Mouse (Mus musculus) heart, adult 18-20 months (tissue): ENCODE results near the gene Esp6. TPM values are rescaled to one million over a fixed set of nuclear protein-coding genes. Genes with fewer than 3 reads are reported as not detected.
"Not testable (repeated sequence)": the region's sequence is repeated elsewhere in the genome, so short reads cannot be mapped to it uniquely, and the experiment has no call there.

Experiments
- DNase-seq, 2 experiments: peaks; one replicate each; pipeline ENCODE4 v3.0.0; 2021 to 2022; ENCODE audit warnings: mixed read lengths in 1 of 2
- long read RNA-seq, 2 experiments: library from polyadenylated mRNA; stranded (forward); transcript quantifications; one replicate each; pipeline ENCODE4 v2.0.0; 2021
- total RNA-seq, 2 experiments: library from RNA; stranded (reverse); gene quantifications; 2 replicates each; pipeline ENCODE4 v1.2.3; 2021

Gene Esp6
- total RNA-seq = not detected
- long read RNA-seq, experiment 1 = 0 reads
- long read RNA-seq, experiment 2 = 0 reads

DNA sequence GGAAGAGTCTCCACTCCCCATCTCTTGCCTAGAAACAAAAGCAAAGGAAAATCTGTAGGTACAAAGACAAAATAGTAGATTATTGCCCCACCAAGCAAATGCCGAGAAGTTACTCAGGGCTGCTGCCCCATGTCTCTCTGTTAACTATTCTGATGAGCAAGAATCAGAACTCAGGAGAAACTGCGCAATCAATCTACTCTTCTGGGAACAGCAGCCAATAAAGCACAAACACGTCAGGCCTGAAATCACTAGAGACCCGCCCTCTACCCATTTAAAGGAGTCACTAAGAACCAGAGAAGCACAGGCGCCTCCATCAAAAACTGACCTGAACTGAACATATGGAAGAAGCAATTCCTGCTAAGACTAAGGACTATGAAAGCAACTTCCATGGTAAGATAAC is at the start of gene Esp6:
Esp6 (plus strand) TSS at position 301 of the 400 bp plus-strand sequence.
- DNase-seq = no peak

GRCm38 (mm10) chr17:40519818-40520217 is 41.5 kb upstream of the Esp6 start, which contains the start of gene Esp8:
Esp8 (plus strand) TSS chr17:40520022.
- DNase-seq = no peak

- DNase-seq = no peak
Measured at GRCm38 (mm10) chr17:40529813-40530212, 31.5 kb upstream of the Esp6 start.

DNA sequence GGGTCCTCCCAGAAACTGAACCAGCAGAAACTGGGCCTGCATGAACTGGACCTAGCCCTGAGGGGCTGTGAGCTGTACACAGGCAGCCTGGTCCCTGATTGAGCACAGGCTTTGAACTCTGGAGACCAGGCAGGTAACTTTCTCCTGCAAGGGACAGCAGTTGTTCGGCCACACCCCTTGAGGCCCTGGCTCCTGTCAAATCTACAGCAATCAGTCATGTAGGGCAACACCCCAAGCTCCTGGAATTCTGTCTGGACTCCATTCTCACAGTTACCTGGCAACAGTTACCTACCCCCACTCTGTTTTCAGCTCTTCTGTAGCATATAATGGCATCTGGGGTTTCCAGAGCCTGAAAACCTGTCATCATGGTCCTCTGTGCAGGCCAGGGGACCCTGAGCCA is 30.2 kb upstream of the Esp6 start:
- DNase-seq = no peak

DNA sequence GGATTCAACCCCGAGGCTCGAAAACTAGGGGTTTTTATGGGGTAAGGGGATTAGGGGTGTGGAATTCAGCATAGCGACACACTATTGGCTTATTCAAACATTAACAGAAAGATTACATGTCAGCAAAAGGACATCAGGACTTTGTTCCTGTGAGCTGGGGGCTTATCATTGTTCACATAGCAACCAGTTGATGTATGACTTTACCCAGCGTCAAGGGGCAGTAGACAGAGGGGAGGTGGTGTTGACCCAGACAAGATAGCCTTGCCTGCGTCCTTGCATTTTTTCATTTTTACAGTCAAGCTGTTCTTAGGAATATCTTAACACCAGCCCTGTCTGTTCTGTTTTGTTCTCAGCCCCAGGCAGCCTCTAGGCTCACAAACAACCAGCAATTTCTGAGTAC is 14.3 kb upstream of the Esp6 start:
- not testable (repeated sequence) for DNase-seq

DNA sequence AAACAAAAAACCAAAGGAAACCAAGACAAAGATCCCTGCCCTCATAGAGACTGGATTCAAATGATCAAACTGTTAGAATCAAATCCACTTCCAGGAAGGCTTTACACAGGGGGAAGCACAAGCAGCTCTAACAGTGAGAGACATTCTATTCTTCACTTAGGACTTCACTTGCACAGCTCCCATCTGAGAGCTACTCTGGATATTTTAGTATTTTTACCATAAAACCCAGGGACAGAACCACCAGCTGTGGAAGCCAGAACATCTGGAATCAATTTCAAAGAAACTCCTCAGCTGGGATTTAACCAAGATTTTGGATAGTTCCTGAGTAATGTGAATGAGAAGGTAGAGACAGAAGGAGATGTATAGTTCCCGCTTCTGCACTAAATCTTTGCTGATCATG is 7.8 kb upstream of the Esp6 start:
- no peak for DNase-seq

DNA sequence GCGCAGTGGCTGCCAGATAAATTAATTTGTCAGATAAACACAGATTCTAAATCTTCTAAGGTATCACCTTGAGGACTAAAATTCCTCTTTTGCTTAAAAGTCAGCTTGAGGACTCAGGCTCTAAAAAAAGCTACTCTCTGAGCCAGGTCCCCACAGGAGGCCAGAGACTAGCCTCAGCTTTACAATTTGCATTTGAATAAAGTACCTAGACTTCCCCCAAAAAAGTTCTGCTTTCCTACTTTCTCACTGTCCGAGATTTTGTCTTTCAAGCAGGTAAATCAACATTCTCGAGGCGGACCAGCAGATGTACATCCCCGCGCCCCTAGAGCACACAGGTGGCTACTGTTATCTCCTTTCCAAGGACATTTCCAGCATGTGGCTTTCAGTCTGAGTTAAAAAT is 22.6 kb downstream of the Esp6 start:
- DNase-seq = not testable (repeated sequence)

- DNase-seq = no peak
Measured at GRCm38 (mm10) chr17:40591297-40591696, 30.0 kb downstream of the Esp6 start.

DNA sequence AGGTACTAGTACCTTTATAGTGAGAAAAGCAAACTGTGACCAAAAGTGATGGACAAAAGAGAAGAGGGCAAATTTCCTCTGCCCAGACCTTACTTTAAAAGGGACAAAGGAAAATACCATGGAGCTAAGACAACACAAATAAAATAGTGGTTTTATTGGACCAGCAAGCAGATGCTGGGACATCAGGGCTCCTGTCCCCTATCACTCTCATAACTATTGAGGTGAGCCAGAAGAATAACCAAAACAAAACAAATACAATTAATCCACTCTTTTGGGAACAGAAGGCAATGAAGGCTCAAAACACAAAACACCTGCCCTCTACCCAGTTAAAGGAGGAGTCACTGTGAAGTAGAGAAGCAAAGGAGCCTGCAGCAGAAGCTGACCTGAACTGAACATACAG is 37.0 kb downstream of the Esp6 start, which contains the start of gene Esp4:
Esp4 (plus strand) TSS at position 301 of the 400 bp plus-strand sequence.
- DNase-seq = no peak

Other genes starting within 250 kb of the Esp6 start
- gene Crisp1, start 242.3 kb upstream of the Esp6 start, total RNA-seq = not detected
- not detected for gene Esp8, start 41.5 kb upstream of the Esp6 start, total RNA-seq
- gene Esp4, start 37.1 kb downstream of the Esp6 start, total RNA-seq = not detected
- not detected for gene Esp3, start 70.6 kb downstream of the Esp6 start, total RNA-seq
- not detected for gene Esp1, start 165.6 kb downstream of the Esp6 start, total RNA-seq
- not detected for gene Crisp2, start 245.5 kb downstream of the Esp6 start, total RNA-seq
- not detected for gene Rhag, start 249.6 kb downstream of the Esp6 start, total RNA-seq